Mouse (Mus musculus): ENCODE measurements around the gene Snd1.

Snd1 gene

DNA sequence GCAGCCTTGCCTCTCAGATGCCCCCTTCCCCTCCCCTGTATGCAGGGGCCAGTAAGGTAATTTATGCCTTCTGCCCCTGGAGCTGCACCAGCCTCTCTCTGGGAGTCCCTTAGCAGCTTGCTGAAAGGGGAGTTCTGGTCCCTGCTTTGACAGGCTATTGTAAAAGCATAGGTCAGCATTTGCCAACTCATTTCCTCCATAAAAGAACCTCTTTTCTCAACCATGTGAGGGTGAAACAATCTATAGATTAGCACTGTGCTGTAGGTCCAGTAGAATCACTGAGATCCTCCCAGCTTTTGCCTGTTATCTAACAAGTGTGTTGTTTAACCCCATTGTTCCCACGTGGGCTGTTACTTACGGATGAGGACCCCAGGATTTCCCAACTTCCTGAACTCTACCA, 359.1 kb downstream of the Snd1 start:
- no peak for DNase-seq (ENCODE audit: low read depth, low spot score)

DNA sequence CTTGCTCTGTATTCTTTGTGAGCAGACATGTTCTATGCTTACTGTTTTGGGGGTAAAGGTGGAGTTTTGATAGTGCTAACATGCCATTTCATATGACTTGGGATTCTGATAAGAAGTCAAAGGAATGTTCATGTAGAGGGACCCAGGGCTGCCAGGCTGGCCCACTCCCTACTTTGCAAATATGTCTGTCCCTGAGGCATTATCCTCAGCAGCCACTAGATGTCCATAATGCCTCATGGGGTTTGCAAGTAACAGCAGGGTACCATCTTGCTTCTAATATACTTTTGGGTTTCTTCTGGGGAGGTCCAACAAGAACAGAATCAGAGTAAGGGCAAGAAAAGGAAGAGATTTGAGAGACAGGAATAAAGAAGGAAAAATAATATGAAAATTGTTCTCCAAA, 361.7 kb downstream of the Snd1 start:
- no peak for DNase-seq (ENCODE audit: low read depth, low spot score)

DNA sequence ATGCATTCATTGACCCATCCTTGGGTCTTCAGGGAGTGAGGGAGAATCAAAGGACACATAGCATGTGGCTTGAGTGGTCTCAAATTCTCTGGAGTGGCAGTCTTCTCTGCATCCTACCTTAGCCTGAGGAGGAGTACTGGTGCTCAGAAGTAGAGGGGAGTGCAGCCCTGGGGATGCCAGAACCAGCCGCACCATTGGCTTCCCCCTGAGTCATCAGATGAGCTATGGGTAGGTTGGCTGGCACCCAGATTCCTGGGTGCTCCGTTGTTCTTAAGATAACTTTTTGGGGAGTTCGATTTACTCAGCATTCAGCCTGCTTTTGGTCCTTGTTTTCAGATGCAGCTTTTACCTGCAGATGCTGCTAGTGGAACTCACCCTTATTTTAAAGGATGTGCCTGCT, 366.6 kb downstream of the Snd1 start:
- no peak for DNase-seq (ENCODE audit: low read depth, low spot score)

DNA sequence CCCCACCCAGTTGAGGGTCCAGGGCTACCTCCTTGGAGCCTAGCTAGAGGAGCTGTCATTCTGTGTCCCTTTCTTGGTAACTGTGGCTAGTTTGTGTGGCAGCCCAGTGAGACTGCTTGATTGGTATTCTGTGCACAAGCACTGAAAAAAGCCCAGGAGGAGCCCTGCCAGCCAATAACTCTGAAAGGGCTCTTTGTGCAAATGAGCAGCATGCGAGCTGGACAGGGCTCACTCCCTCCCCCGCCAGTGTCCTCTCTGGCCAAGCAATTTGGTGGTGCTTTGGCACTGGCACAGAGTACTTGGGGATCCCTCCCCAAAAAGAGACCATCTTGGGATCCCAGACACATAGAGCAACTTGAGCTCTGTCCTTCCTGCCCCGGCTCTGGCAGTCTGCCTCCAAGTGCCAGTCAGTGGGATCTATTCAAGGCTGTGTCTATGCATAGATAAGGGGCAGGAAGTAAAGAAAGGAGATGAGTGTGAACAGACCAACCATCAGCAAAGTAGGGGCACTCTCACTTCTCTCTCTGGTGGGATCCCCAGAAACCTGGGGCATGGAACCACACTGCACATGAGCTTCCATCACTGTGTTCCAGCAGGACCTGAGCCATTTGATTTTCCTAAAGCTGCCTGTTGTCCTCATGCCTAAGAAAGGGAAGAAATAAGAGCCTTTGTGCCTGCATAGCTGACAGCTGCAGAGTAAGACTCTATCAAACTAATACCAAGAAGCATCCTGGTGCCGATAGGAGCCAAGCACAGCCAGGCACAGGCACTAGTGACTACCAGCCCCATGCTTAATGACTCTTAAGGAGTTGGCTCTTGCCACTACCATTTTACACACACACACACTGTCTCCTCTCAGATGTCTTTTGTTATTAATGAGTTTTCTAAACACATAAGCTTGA, 367.7 kb downstream of the Snd1 start:
- no peak for DNase-seq (ENCODE audit: low read depth, low spot score)

DNA sequence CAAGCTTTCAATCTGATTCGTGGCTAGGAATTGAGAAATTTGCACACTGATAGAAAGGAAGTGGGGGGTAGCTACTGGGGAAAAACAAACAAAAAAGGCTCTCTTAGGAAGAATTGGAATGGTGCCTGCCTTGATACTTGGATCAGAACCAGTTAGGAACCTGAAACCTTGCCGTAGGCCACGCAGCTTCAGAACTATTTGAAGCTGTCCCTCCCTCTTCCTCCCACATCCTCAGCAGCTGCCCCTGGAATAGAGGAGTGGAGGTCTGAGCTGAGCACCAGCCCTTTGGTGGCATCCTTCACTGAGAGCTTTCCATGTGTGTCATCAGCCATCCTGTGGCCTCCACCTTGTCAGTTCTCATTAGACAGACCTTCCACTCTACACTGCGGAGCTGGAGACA, 370.7 kb downstream of the Snd1 start:
- DNase-seq (ENCODE audit: low read depth, low spot score), result no peak

DNA sequence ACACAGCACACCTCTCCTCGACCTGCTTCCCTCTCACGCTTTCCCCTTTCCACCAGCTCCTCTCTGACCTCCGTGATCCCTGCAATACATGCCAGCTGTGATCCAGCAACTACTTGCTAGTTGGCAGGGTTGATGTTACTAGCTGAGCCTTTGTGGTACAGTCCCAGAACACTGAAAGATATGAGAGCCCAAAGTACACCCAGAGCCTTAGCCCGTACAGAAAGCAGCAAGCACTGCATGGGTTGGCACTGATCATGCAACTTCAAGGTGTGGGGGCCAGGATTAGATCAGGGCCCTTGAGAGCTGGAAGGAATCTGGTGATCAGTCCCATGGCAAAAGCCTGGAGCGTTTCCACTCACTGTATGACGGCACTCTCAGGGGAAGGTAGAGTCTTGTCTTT, 372.7 kb downstream of the Snd1 start:
- DNase-seq (ENCODE audit: low read depth, low spot score), result peak; percentile 16

DNA sequence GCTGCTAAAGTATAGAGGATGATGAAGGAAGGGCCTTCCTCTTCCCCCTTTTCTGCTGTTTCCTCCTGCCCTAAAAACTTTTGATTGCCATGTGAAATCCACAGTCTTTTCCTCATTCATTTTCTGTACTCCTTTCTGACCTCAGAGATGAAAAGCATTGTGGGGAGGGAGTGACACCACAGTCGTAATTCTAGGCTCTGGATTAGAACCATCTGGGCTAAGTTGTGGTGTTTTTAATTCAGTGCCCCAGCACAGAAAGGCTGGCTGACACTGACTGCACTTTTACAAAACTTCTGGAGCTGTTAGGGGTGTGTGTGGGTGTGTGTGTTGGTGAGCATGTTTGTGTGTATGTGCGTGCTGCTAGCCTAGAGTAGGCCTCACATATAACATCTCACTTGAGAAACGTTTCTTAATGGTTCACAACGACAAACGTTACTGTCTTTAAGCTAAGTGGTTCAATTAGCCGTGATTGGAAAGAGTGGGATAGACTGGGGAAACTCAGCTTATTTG, 373.4 kb downstream of the Snd1 start:
- no peak for DNase-seq (ENCODE audit: low read depth, low spot score)

DNA sequence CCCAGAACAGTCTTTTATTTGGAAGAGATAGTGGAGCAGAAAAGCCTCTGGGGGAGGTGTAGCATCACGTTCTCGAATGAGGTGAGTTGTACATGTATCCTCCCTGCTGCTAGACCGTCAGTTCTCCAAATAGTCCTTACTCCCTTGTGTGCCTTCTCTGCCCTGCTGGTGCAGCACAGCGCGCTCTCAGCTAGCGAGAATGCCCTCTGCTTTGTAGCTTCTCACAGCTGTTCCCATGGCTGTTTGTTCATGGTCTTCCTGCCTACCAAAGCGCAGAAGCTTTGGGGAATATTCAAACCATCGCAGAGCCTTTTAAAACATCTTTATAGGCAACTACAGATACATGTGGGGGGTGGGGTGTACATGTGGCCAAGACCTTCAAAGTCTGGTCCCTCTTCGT, 374.0 kb downstream of the Snd1 start:
- DNase-seq (ENCODE audit: low read depth, low spot score), result no peak

DNA sequence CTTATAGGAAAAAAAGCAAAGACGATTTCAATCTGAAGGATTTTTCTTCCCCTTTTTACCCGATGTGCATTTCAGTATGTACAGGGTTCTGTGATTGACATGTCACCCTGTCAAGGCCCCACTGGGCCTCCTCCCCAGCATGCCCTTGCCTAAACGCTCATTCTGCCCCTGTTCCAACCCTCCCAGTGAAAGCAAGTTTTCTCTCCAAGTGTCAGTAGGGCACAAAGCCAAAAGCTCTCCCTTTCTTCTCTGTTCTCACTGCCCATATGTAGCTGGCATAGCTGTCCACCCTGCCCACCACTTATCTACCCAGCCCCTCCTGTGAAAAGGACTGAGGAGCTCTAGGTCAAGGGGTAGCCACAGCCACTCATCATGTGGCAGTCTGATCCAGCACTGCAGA, 374.4 kb downstream of the Snd1 start:
- DNase-seq (ENCODE audit: low read depth, low spot score), result no peak

DNA sequence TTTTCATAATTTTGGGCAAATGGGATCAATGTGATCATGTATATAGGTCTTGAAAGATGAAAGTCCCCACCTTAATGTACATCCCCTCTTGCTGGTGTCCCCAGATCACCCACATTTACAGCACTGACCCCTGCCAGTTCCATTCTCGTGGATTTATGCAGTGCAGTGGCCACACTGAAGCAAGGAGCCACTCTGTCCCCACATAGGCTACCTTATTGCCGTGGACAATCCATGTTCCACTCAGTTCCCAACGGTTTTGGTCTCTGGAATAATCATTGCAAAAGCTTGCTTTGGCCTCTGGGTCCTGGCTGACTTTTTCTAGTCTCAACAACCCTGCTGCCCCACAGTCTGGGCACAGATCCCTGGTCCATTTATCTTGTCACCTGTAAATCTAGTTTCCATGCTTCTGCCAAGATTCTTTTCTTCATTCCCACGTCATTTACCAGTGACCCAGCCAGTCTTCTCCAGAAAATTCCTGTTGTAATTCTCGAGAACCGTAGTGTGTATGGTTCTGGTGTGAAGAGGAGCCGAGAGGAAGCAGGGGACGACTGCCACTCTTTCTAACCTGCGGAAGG, 375.5 kb downstream of the Snd1 start:
- no peak for DNase-seq (ENCODE audit: low read depth, low spot score)

DNA sequence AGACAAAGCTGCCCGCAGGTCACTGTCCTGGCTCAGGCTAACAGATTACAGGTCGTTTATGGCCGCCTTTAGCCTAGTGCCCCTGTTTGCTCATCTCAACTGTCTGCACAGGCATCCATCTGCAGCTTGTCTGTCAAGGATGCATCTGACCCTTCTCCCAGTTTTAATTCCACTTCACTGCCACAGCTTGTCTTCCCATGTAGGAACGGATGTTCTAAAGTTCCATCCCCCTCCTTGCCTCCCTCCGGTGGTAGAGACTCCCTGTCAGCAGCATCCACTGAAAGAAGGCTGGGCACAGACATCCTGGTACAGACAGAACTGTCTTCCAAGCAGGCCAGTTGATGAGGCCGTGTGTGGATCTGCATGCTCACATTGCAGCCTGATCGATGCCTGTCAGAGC, 377.4 kb downstream of the Snd1 start:
- DNase-seq (ENCODE audit: low read depth, low spot score), result no peak

DNA sequence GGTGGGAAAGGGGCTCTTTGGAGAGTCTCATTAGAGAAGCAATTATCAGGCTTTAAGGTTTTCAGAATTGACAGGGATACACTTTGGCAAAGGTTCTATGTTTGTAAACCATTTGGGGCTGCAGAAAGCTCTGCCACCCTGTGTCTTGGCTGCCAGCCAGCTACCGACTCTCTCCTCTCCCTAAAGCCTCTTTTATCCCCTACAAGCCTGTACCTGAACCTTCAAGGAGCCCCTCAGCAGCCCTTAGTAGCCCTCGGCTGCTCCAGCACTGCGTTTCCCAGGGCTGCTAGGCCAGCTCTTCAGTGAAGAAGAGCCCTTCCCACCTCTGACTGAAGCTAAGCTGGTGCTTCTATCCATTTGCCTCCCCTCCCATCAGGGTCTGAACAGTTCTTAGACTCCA, 378.2 kb downstream of the Snd1 start:
- no peak for DNase-seq (ENCODE audit: low read depth, low spot score)

DNA sequence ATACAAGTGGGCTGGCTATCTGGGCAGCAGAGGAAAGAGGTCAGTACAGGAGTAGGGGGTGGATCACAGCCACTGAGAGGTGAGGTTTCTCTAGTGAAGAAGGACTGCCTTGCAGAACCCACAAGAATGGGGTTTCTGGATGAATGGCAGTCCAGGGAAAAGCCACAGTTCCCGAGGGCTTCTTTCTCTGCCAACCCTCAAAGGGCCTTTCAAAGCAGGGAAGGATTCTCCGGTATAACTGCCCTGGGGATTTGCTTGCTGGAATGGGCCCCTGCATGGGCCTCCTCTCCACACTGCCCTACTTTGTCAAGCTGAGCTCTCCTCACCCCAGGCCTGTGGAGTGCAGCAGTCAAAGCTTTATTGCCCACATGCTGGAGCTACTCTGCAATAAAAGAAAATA, 378.7 kb downstream of the Snd1 start:
- no peak for DNase-seq (ENCODE audit: low read depth, low spot score)

DNA sequence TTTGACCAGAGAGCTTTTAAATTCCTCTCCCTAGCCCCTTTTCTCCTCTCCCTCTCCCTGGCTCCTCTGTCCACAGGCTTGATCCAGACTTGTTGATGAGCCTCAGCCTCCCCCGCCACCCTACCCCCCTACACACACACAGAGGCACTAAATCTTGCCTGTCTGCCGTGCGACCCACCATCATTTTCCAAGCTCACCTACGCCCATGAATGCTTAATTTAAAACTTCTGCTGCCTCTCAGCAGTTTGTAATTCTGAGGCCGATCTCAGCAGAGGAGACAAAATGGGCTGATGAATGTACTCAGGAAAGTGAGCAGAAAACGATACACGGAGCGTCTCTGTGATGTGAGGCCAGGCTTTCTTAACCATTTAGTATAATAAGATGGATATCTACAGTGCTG, 379.7 kb downstream of the Snd1 start:
- no peak for DNase-seq (ENCODE audit: low read depth, low spot score)

DNA sequence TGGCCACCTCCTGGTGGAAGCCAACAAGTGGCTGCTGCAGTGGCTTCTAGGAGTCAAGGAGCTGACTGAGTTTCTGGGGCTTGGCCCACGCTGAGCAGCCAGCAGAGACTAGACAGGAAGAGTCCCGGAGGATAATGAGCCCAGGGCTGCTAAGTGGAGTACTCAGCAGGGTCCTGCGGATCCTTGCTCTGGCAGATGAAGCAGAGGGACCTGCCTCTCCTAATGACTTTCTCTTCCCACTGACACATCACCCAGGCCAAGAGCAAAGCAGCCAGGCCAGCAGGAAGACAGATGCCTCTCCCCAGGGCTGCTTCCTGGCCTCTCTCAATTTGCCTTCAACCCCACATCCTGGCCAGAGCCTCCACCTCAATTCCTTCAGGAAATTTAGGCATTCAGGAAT, 380.5 kb downstream of the Snd1 start:
- DNase-seq (ENCODE audit: low read depth, low spot score), result no peak

DNA sequence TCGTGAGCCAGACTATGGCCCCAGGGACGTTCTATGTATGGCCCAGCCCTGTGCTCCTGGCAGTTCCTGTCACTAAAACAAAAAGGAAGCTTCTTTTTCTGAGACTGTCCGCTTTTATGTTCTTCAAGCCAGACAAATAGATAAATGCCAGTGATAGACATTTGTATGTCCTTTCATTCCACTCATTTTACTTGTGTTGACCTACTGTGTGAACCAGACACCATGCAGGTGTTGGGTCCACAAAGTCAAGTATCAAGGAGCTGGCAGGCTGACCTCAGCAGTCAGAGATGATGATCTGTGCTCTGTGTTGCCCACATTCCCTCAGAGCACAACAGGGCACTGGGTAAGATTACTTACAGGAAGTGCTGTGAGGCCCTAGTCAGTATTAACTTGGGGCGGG, 381.9 kb downstream of the Snd1 start:
- DNase-seq (ENCODE audit: low read depth, low spot score), result no peak

DNA sequence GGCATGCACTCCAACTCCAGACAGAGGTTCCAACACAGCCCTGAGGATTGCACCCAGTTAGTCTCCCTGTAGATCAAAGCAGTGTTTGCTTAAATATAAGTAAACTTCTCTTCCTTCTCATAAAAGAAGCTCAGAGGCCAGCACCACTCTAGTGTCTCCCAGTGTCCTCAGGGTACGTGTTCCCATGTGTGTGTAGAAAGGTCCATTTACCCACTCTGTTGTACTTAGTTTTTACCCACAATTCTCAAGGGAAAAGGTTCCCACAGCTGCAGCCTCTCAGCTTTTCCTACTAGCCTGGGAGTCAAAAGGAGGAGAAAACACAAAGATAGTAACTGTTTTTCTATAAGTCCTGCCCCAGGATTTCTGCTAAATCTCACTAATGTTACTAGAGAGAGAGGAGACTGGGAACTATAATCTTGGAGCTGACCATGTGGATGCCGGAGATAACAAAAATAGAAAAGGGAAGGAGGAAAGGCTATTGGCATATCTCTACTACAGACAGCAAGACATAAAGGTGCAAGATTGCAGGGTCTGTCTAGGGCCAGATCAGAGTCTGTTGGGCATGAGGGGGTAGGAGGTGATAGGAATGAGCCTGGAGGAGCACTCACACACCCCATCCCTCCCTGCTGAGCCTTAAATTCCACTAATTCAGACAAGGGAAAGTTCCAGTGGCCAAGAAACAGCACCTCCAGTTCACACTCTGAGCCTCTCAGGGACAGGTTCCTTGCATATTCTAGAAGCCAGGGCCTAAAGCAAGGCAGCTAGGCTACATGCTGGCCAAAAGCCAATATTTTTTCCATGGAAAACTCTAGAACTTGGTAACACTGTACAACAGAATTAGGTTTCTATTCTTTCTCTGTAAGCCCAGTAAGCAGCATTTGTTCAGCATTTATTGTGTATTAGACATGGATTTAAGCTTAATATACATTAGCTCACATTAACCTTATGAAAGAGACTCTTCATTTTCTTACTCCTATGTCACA, 382.6 kb downstream of the Snd1 start:
- no peak for DNase-seq (ENCODE audit: low read depth, low spot score)

DNA sequence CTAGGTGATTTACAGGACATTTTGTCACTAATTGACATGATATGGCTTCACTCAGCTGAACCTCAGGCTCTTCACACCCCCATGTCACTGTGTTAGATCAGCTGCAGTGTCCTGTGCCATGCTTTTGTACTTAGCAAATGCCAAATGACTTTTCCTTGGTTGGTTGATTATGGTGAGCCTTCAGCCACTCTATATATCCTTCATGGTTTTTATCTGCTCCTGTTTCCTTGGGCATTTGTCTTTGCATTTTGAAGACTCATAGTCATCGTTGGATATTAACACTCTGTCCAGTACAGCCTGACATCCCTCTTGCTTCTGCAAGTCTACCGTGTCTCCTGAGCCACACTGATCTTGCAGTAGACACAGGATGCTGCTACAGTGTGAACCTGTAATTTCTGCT, 384.2 kb downstream of the Snd1 start:
- no peak for DNase-seq (ENCODE audit: low read depth, low spot score)

DNA sequence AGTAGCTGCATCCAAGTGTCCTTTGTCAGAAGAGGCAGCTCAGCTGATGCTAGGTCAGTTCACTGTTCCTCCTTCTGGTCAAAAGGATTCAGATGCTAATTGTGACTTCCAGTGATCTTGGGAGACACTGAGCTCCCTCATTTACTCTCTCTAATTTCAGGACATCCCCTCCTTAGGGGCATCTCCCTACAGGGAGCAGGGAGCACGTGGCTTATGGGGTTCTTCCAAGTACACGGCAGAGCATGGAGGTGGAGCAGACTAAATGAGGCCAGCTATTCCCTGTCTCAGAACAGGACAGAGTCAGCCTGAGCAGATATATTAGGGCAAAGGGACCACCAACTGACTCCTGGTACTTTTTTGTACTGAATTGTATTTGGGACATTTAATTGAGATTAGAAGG, 385.5 kb downstream of the Snd1 start:
- no peak for DNase-seq (ENCODE audit: low read depth, low spot score)

DNA sequence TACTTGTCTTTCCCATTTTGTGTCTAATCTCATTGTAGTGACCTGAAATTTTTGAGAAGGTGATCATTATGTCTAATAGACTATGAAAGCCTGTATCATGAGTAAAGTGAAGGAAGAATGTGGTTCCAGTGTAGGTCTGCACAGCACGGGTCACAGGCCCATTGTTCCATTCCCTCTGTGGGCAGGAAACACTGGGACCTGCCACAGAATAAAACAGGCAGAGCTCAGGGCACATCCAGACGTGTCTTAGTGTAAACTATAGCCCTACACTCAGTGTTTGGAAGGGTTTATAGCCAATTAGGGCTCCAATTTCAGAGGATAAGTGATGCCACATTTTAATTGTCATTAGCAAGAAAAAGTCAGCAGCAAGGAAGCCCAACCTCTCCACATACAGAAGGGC, 386.0 kb downstream of the Snd1 start:
- no peak for DNase-seq (ENCODE audit: low read depth, low spot score)

DNA sequence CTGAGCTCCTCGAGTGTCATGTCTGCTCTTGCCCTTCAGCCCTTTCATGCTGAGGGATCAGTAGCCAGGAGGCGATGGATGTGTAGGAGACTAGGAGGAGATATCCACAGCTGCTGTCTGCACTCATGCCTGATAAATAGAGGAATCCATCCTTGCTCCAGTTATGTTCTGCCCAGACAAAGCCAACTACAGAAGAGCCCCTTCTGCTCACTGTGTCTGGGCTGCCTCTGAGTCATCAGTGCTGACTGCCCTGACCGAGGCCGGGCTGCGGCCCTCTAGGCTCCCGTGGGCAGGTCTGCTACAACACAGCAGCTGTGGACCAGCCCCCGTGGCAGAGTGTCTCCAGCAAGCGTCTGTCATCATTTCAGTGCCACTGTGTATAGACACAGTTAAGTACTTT, 387.4 kb downstream of the Snd1 start:
- no peak for DNase-seq (ENCODE audit: low read depth, low spot score)

DNA sequence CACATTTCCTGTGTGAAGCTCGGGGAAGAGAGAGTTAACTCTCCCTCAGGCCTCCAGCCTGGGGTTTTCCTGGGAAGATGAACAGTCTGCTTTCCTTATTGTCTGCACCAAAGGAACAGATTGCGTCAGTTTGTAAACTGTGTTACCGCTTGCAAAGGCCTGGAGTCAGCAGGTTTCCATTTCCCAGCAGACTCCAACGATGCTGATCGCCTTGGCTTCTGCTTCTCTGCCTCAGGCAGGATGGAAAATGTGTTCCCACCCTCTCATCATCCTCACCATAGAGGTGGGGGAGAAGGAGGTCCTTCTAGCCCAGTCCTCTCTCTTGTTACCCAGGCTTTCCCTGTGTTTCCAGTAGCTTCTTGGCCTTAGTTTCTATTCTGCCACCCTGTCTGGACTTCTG, 389.7 kb downstream of the Snd1 start:
- peak; percentile 40 for DNase-seq (ENCODE audit: low read depth, low spot score)
